21 mouse cellular contexts compared by ENCODE assay signal in genomic region chr19:59636271-59636670, GRCm38 (mm10).
DNase-seq lines count a peak whose midpoint lies in the region; ATAC-seq and TF ChIP-seq lines count a peak whose summit lies in the region.
"Had no signal": no experiment of that assay in that cellular context is flagged by ENCODE, and none has a peak within 500 bp of the region (broad histone marks: within the 10 kb centered on the region; RNA-seq: fewer than 3 reads in every experiment).

No protein-coding gene starts in this region.

- no peak overlapping the region for H3K4me3 ChIP-seq in ES-E14 (ENCODE audit: insufficient read depth in 1 of 2, low read depth in 1 of 2, low read length in 2 of 2, poor library complexity in 1 of 2, severe bottlenecking in 1 of 2)
- no peak overlapping the region for H3K4me3 ChIP-seq in limb, embryonic 13.5 days
- H3K4me3 ChIP-seq in intestine, postnatal 0 days (ENCODE audit: low read depth, low read length) = no peak overlapping the region
- no peak overlapping the region for H3K4me3 ChIP-seq in hindbrain, embryonic 10.5 days
- no peak overlapping the region for H3K4me3 ChIP-seq in liver, embryonic 12.5 days
- H3K4me3 ChIP-seq: forebrain, embryonic 13.5 days; heart, embryonic 10.5 days; hindbrain, embryonic 13.5 days had no signal

- H3K4me1 ChIP-seq in ES-E14 (ENCODE audit: control insufficient read depth in 2 of 2, insufficient read depth in 2 of 2, low read length in 2 of 2, poor library complexity in 1 of 2) = no peaks in the 10 kb centered on the region
- H3K4me1 ChIP-seq in limb, embryonic 13.5 days = peaks cover 27% of the 10 kb centered on the region
- H3K4me1 ChIP-seq in intestine, postnatal 0 days (replicated peaks; ENCODE audit: control insufficient read depth, insufficient read depth, low read length) = no peaks in the 10 kb centered on the region
- H3K4me1 ChIP-seq in hindbrain, embryonic 10.5 days (replicated peaks) = no peaks in the 10 kb centered on the region; the same call in 1 of the 2 replicates
- H3K4me1 ChIP-seq in liver, embryonic 12.5 days = no peaks in the 10 kb centered on the region
- H3K4me1 ChIP-seq: hindbrain, embryonic 13.5 days had no signal

- no peak overlapping the region for H3K27ac ChIP-seq in ES-E14 (ENCODE audit: insufficient read depth, low read depth, low read length, poor library complexity, severe bottlenecking)
- H3K27ac ChIP-seq in limb, embryonic 13.5 days = no peak overlapping the region
- no peak overlapping the region for H3K27ac ChIP-seq in intestine, postnatal 0 days (ENCODE audit: low read depth, low read length)
- H3K27ac ChIP-seq in hindbrain, embryonic 10.5 days = no peak overlapping the region
- no peak overlapping the region for H3K27ac ChIP-seq in liver, embryonic 12.5 days
- H3K27ac ChIP-seq: forebrain, embryonic 13.5 days; heart, embryonic 10.5 days; hindbrain, embryonic 13.5 days had no signal

- H3K9me3 ChIP-seq in ES-E14 (ENCODE audit: control insufficient read depth, insufficient read depth, low read depth, low read length) = no peaks in the 10 kb centered on the region
- no peaks in the 10 kb centered on the region for H3K9me3 ChIP-seq in limb, embryonic 13.5 days
- H3K9me3 ChIP-seq in intestine, postnatal 0 days (ENCODE audit: control insufficient read depth) = no peaks in the 10 kb centered on the region
- no peaks in the 10 kb centered on the region for H3K9me3 ChIP-seq in hindbrain, embryonic 10.5 days
- no peaks in the 10 kb centered on the region for H3K9me3 ChIP-seq in liver, embryonic 12.5 days (replicated peaks)
- H3K9me3 ChIP-seq: forebrain, embryonic 13.5 days; heart, embryonic 10.5 days; hindbrain, embryonic 13.5 days had no signal

- no peak overlapping the region; the same call in 1 of the 2 replicates for H3K4me2 ChIP-seq in limb, embryonic 13.5 days (replicated peaks)
- H3K4me2 ChIP-seq in intestine, postnatal 0 days (replicated peaks; ENCODE audit: low read depth) = no peak overlapping the region
- no peak overlapping the region for H3K4me2 ChIP-seq in liver, embryonic 12.5 days
- H3K4me2 ChIP-seq: forebrain, embryonic 13.5 days; hindbrain, embryonic 13.5 days had no signal

- H3K27me3 ChIP-seq in limb, embryonic 13.5 days = peaks cover 10% of the 10 kb centered on the region; the same call in 1 of the 2 replicates
- H3K27me3 ChIP-seq in intestine, postnatal 0 days (replicated peaks; ENCODE audit: control insufficient read depth, insufficient read depth, low read length) = no peaks in the 10 kb centered on the region
- H3K27me3 ChIP-seq in hindbrain, embryonic 10.5 days (ENCODE audit: insufficient read depth, poor library complexity, severe bottlenecking) = peaks cover 9% of the 10 kb centered on the region
- H3K27me3 ChIP-seq in liver, embryonic 12.5 days (replicated peaks) = no peaks in the 10 kb centered on the region
- H3K27me3 ChIP-seq: CH12.LX; hindbrain, embryonic 13.5 days had no signal

- 0 out of 2 replicates have a peak, but pooled peaks have one; percentile 59 for ATAC-seq in limb, embryonic 13.5 days (ENCODE audit: low FRiP score, low read depth)
- no peak for ATAC-seq in intestine, postnatal 0 days
- no peak for ATAC-seq in liver, embryonic 12.5 days
- ATAC-seq: forebrain, embryonic 13.5 days; forebrain, postnatal 0 days; intestine, embryonic 16.5 days had no signal

- no peaks in the 10 kb centered on the region for H3K36me3 ChIP-seq in ES-E14 (ENCODE audit: control insufficient read depth, insufficient read depth, low read length, poor library complexity, severe bottlenecking)
- no peaks in the 10 kb centered on the region for H3K36me3 ChIP-seq in limb, embryonic 13.5 days
- no peaks in the 10 kb centered on the region for H3K36me3 ChIP-seq in intestine, postnatal 0 days (ENCODE audit: control insufficient read depth, insufficient read depth)
- H3K36me3 ChIP-seq in hindbrain, embryonic 10.5 days = no peaks in the 10 kb centered on the region
- no peaks in the 10 kb centered on the region for H3K36me3 ChIP-seq in liver, embryonic 12.5 days
- H3K36me3 ChIP-seq: heart, embryonic 10.5 days; hindbrain, embryonic 13.5 days had no signal

- in situ Hi-C loops in ES-E14 (cut with MboI; ENCODE audit: low sequenced_read_pairs in 2 of 2, unreplicated experiment in 2 of 2) = no loop called here

- WGBS in limb, embryonic 13.5 days = 11% methylated on average over 8 of the region's 8 CpGs
- WGBS in intestine, postnatal 0 days = 46% methylated on average over 8 of the region's 8 CpGs
- 67% methylated on average over 8 of the region's 8 CpGs for WGBS in hindbrain, embryonic 10.5 days
- WGBS in liver, embryonic 12.5 days (ENCODE audit: insufficient replicate concordance) = 53% methylated on average over 8 of the region's 8 CpGs

- H3K9ac ChIP-seq in ES-E14 (ENCODE audit: insufficient read depth, low read depth, low read length, poor library complexity, severe bottlenecking) = no peak overlapping the region
- no peak overlapping the region for H3K9ac ChIP-seq in limb, embryonic 13.5 days
- H3K9ac ChIP-seq in intestine, postnatal 0 days (ENCODE audit: low read depth, low read length) = no peak overlapping the region
- no peak overlapping the region for H3K9ac ChIP-seq in liver, embryonic 12.5 days
- H3K9ac ChIP-seq: forebrain, embryonic 13.5 days; forebrain, postnatal 0 days; hindbrain, embryonic 13.5 days had no signal

- no peak for DNase-seq in ES-E14 (ENCODE audit: low read depth, low spot score)
- DNase-seq in embryo, embryonic 11 days = peak; percentile 47
- peak; percentile 65 for DNase-seq in forelimb bud, embryonic 11.5 days (ENCODE audit: low read depth, low spot score)
- DNase-seq in hindbrain, embryonic 10.5 days (ENCODE audit: low spot score) = no peak
- DNase-seq: adrenal gland, adult 8-10 months; adrenal gland, postnatal 36 days; cerebellum, adult 8-10 months; cerebellum, postnatal 14 days; forebrain, postnatal 0 days; gastrocnemius, postnatal 10 days; heart, postnatal 10 days; heart, postnatal 4 days; kidney, adult 8-10 months had no signal

- no peak for TF ChIP-seq CTCF in intestine, postnatal 0 days (IDR thresholded peaks at IDR 0.05; ENCODE audit: low read depth)

TF ChIP-seq in ES-E14, 5 proteins besides CTCF, POLR2A, EP300 and RAD21:
- TF ChIP-seq CHD2 (IDR thresholded peaks at IDR 0.05; ENCODE audit: low read depth, low read length) (no peak), HCFC1 (IDR thresholded peaks at IDR 0.05; ENCODE audit: borderline replicate concordance, insufficient read depth, low read length) (no peak), ZNF384 (IDR thresholded peaks at IDR 0.05; ENCODE audit: low read depth, low read length) (0 out of 2 replicates have a peak, but pooled peaks have one; percentile 31), MAFK (IDR thresholded peaks at IDR 0.05; ENCODE audit: insufficient read depth, low read depth, low read length) (no peak), ZC3H11A (IDR thresholded peaks at IDR 0.05; ENCODE audit: borderline replicate concordance, low read depth, low read length) (no peak)

Comparison
In these comparisons a context has a peak if more than half of its experiments do, and no peak if none do; other contexts are left out.
1. DNase-seq: peak in embryo, embryonic 11 days (single experiment) and forelimb bud, embryonic 11.5 days (single experiment); none in ES-E14 (single experiment) and hindbrain, embryonic 10.5 days (single experiment).